Mouse (Mus musculus): ENCODE measurements around the gene Actr1a.

Gene Actr1a

GRCm38 (mm10) chr19:46395109-46396009 lies at the start of gene Actr1a:
Actr1a (minus strand) TSS chr19:46395748.
- peak; percentile 99 for DNase-seq (ENCODE audit: low read depth)

GRCm38 (mm10) chr19:46444209-46444608 lies 48.7 kb upstream of the Actr1a start:
- peak; percentile 77 for DNase-seq (ENCODE audit: low read depth)

GRCm38 (mm10) chr19:46443509-46443908 lies 48.0 kb upstream of the Actr1a start:
- no peak for DNase-seq (ENCODE audit: low read depth)

- DNase-seq (ENCODE audit: low read depth) = no peak
These were observed 39.9 kb upstream of the Actr1a start for GRCm38 (mm10) chr19:46435492-46435891.

GRCm38 (mm10) chr19:46434591-46434990 lies 39.0 kb upstream of the Actr1a start:
- no peak for DNase-seq (ENCODE audit: low read depth)

GRCm38 (mm10) chr19:46434148-46434547 lies 38.6 kb upstream of the Actr1a start:
- no peak for DNase-seq (ENCODE audit: low read depth)

- DNase-seq (ENCODE audit: low read depth) = no peak
These were observed 38.2 kb upstream of the Actr1a start for GRCm38 (mm10) chr19:46433712-46434111.

GRCm38 (mm10) chr19:46429250-46429649 lies 33.7 kb upstream of the Actr1a start:
- DNase-seq (ENCODE audit: low read depth) = no peak

GRCm38 (mm10) chr19:46426488-46426887 lies 30.9 kb upstream of the Actr1a start:
- no peak for DNase-seq (ENCODE audit: low read depth)

GRCm38 (mm10) chr19:46425266-46425665 lies 29.7 kb upstream of the Actr1a start:
- DNase-seq (ENCODE audit: low read depth) = no peak

- peak; percentile 50 for DNase-seq (ENCODE audit: low read depth)
These were observed 27.1 kb upstream of the Actr1a start for GRCm38 (mm10) chr19:46422384-46423338.

GRCm38 (mm10) chr19:46420410-46420809 lies 24.9 kb upstream of the Actr1a start:
- no peak for DNase-seq (ENCODE audit: low read depth)

- DNase-seq (ENCODE audit: low read depth) = no peak
These were observed 22.5 kb upstream of the Actr1a start for GRCm38 (mm10) chr19:46418051-46418450.

- no peak for DNase-seq (ENCODE audit: low read depth)
These were observed 20.7 kb upstream of the Actr1a start for GRCm38 (mm10) chr19:46416276-46416675.

- DNase-seq (ENCODE audit: low read depth) = no peak
These were observed 18.9 kb upstream of the Actr1a start for GRCm38 (mm10) chr19:46414486-46414885.

GRCm38 (mm10) chr19:46413969-46414368 lies 18.4 kb upstream of the Actr1a start:
- DNase-seq (ENCODE audit: low read depth) = no peak

- no peak for DNase-seq (ENCODE audit: low read depth)
These were observed 16.7 kb upstream of the Actr1a start for GRCm38 (mm10) chr19:46412056-46412805.

- no peak for DNase-seq (ENCODE audit: low read depth)
These were observed 14.0 kb upstream of the Actr1a start for GRCm38 (mm10) chr19:46409506-46409905.

- DNase-seq (ENCODE audit: low read depth) = no peak
These were observed 11.2 kb upstream of the Actr1a start for GRCm38 (mm10) chr19:46406592-46407386.

GRCm38 (mm10) chr19:46404030-46404429 lies 8.5 kb upstream of the Actr1a start:
- DNase-seq (ENCODE audit: low read depth) = no peak

- no peak for DNase-seq (ENCODE audit: low read depth)
These were observed 5.0 kb upstream of the Actr1a start for GRCm38 (mm10) chr19:46400558-46400957.
